Mouse (Mus musculus) embryonic facial prominence, embryonic 11.5 days (tissue): Measurements from ENCODE around the gene Hoxa5. TPM values are rescaled to one million over a fixed set of nuclear protein-coding genes. Genes with fewer than 3 reads are reported as not detected.

Experiments used
- ATAC-seq: fragments of 200-750 bp; cut with Nextera tagmentation; replicated peaks from 2 replicates; pipeline ENCODE4 v1.8.0; 2017; ENCODE audit warnings: low read depth; ENCODE audit not compliant: insufficient number of reproducible peaks, low FRiP score, low TSS enrichment
- DNase-seq: peaks from one replicate; pipeline ENCODE4 v3.0.0-alpha.2; 2015; ENCODE audit warnings: low spot score
- H3K27ac ChIP-seq: fragments of 300-500 bp; sonication (generic); replicated peaks from 2 replicates; pipeline ENCODE4 v1.5.1; 2014; ENCODE audit warnings: mild to moderate bottlenecking, low read depth, low read length, control low read depth
- H3K27me3 ChIP-seq: fragments of 300-500 bp; sonication (generic); 2 replicates; pipeline ENCODE4 v1.6.1; 2014; ENCODE audit warnings: mild to moderate bottlenecking, low read length, moderate library complexity, mixed read lengths; ENCODE audit not compliant: control insufficient read depth, insufficient read depth
- H3K36me3 ChIP-seq: fragments of 300-500 bp; sonication (generic); replicated peaks from 2 replicates; pipeline ENCODE4 v1.6.1; 2014; ENCODE audit warnings: low read depth, mild to moderate bottlenecking, low read length, moderate library complexity, mixed read lengths; ENCODE audit not compliant: control insufficient read depth, insufficient read depth
- H3K4me1 ChIP-seq: fragments of 300-500 bp; sonication (generic); 2 replicates; pipeline ENCODE4 v1.6.1; 2014; ENCODE audit warnings: low read length, mixed read lengths; ENCODE audit not compliant: control insufficient read depth, insufficient read depth
- H3K4me2 ChIP-seq: fragments of 300-500 bp; sonication (generic); 2 replicates; pipeline ENCODE4 v1.6.1; 2014; ENCODE audit warnings: low read depth, mild to moderate bottlenecking, control low read depth, low read length, moderate library complexity
- H3K4me3 ChIP-seq: fragments of 300-500 bp; sonication (generic); 2 replicates; pipeline ENCODE4 v1.5.1; 2014; ENCODE audit warnings: low read depth, low read length, control low read depth
- H3K9ac ChIP-seq: fragments of 300-500 bp; sonication (generic); replicated peaks from 2 replicates; pipeline ENCODE4 v1.6.1; 2014; ENCODE audit warnings: mild to moderate bottlenecking, control low read depth, low read length
- H3K9me3 ChIP-seq: fragments of 300-500 bp; sonication (generic); replicated peaks from 2 replicates; pipeline ENCODE4 v1.6.1; 2016; ENCODE audit warnings: mild to moderate bottlenecking, low read length, inconsistent platforms, mixed read lengths; ENCODE audit not compliant: control insufficient read depth
- WGBS: fragments of 180-500 bp; shearing (Covaris S2); extraction: QIAGEN DNeasy Blood & Tissue Kit; methylation state at CpG from one replicate; pipeline ENCODE4 v1.1.7; 2014; 5-methylcytosine and 5-hydroxymethylcytosine counted together
- polyA plus RNA-seq: library from polyadenylated mRNA; unstranded; fragments of >200 nt; fragmentation: Nextera tagmentation; extraction: Ambion mirVana; gene quantifications from 2 replicates; pipeline ENCODE4 v1.2.1, GENCODE M21; 2014

The Hoxa5 gene
- polyA plus RNA-seq, 1 experiment from 2014 or later = 0.39 TPM

DNA sequence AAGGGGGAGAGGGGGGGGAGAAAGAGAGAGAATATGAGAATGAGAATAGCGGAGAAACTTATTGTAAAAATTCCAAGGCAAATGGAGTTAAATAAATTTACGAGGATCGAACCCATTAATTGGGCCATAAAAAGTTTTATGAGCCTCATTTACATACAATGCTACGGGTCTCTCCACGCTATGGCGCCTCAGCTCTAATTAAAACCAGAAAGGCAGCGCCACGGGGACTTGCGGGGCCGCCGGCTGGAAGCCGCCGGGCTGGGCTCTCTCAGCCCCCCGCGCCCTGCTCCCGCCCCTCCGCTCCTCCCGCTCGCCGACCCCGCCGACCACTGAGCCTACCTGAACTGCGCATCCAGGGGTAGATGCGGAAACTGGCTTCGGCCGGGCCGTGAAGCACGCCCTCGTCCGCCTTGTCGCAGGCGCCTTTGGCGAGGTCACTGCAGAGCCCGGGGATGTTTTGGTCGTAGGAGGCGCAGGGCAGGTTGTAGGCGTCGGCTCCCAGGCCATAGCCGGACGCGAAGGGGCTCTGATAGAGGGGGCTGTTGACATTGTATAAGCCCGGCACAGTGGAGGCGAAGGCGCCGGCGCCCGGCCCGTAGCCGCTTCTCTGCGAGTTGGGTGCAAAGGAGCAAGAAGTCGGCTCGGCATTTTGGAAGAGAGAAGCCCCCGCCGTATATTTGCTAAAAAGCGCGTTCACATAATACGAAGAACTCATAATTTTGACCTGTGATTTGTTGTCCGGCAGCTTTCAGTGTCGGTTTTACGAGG lies 12.5 kb upstream of the Hoxa5 start:
- no peak for DNase-seq
- H3K4me2 ChIP-seq = peak overlapping the region; percentile 31
- H3K27ac ChIP-seq = no peak overlapping the region
- no peaks in the 10 kb centered on the region; the same call in 1 of the 2 replicates for H3K4me1 ChIP-seq
- no peak for ATAC-seq
- H3K4me3 ChIP-seq = peak overlapping the region; percentile 14
- no peaks in the 10 kb centered on the region for H3K9me3 ChIP-seq
- H3K36me3 ChIP-seq = no peaks in the 10 kb centered on the region
- 3% methylated on average over 60 of the region's 60 CpGs for WGBS
- H3K27me3 ChIP-seq = peaks cover 94% of the 10 kb centered on the region
- H3K9ac ChIP-seq = no peak overlapping the region

DNA sequence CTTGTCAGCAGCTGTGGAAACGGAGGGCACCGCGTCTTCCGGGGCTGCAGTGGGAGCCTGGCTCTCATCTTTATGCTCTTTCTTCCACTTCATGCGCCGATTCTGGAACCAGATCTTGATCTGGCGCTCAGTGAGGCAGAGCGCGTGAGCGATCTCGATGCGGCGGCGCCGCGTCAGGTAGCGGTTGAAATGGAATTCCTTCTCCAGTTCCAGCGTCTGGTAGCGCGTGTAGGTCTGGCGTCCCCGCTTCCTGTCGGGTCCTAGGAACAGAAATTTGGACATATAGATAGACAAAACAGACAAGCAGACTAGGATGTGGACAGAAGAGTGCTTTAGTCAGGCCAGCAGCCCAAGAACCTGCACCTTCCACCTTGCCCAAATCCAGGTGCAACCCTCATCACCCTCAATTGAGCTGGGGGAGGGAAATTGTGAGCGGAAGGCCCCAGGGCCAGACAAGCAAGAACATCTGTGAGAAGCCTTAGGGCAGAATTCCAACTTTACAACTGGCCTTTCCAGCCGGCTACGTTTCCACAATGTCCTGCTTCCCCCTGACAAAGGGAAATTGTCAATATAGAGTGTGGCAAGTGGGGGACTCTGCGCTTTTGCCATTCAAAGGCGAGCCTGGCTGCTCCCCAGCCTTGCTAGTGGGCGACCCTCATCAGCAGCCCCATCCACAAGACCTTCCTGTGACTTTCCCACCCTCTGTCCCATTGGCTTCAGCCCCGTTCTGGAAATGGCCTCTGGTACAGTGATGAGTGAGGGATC lies 11.6 kb upstream of the Hoxa5 start:
- H3K27ac ChIP-seq = no peak overlapping the region
- WGBS = 2% methylated on average over 30 of the region's 30 CpGs
- H3K36me3 ChIP-seq = no peaks in the 10 kb centered on the region
- no peaks in the 10 kb centered on the region for H3K9me3 ChIP-seq
- H3K4me2 ChIP-seq = no peak overlapping the region
- no peaks in the 10 kb centered on the region; the same call in 1 of the 2 replicates for H3K4me1 ChIP-seq
- ATAC-seq = no peak
- DNase-seq = no peak
- no peak overlapping the region for H3K9ac ChIP-seq
- H3K4me3 ChIP-seq = no peak overlapping the region
- peaks cover 96% of the 10 kb centered on the region for H3K27me3 ChIP-seq

DNA sequence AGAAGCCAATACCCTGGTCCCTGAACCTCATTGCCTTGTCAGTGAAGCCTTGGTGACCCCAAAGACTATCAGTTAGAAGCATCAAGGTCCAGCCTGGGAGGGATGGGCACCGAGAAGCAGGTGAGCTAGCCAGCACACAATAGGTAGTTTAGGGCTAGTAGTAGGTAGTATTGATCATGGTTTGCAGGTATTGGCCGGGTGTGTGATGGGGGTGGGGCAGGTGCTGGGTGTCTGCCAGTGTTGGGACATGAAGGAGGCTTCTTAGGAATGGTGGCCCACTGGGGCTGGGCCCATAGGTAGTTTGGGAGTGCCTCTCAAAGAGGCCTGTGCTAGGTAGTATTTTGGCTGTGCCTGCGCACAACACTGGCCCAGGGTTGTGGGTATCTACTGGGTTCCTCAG lies 10.7 kb upstream of the Hoxa5 start:
- H3K27me3 ChIP-seq = peaks cover 95% of the 10 kb centered on the region
- DNase-seq = no peak

DNA sequence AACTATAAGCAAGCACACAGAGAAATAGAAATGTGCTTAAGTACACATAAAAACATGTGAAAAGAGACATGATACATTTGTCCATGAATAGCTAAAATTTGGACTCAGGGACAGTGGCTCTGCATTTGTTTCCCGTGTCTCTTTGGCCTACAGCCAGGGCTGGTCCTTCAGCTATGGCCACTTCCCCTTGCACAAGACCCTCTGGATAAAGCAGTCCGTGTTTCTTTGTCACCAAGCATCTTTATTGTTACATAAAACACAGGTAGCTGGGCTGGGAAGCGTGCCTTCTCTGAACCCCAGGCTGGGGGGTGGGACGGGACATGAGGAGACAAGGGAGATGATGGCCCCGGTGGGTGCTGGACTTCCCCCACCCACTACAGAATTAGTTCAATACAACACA lies 9.9 kb upstream of the Hoxa5 start:
- DNase-seq (no peak), ATAC-seq (no peak)
- Histone ChIP-seq H3K36me3 (no peaks in the 10 kb centered on the region), H3K4me1 (no peaks in the 10 kb centered on the region; the same call in 1 of the 2 replicates), H3K4me3 (no peak overlapping the region), H3K27ac (no peak overlapping the region), H3K27me3 (peaks cover 96% of the 10 kb centered on the region), H3K4me2 (no peak overlapping the region), H3K9ac (no peak overlapping the region), H3K9me3 (no peaks in the 10 kb centered on the region)
- WGBS = 14% methylated on average over 5 of the region's 5 CpGs

More for the DNA sequence above, 10.7 kb upstream of the Hoxa5 start:
- Histone ChIP-seq H3K9me3 (no peaks in the 10 kb centered on the region), H3K36me3 (no peaks in the 10 kb centered on the region), H3K4me2 (no peak overlapping the region), H3K4me1 (no peaks in the 10 kb centered on the region; the same call in 1 of the 2 replicates), H3K9ac (no peak overlapping the region), H3K27ac (no peak overlapping the region), H3K4me3 (no peak overlapping the region)
- ATAC-seq = no peak
- 21% methylated on average over 3 of the region's 3 CpGs for WGBS

DNA sequence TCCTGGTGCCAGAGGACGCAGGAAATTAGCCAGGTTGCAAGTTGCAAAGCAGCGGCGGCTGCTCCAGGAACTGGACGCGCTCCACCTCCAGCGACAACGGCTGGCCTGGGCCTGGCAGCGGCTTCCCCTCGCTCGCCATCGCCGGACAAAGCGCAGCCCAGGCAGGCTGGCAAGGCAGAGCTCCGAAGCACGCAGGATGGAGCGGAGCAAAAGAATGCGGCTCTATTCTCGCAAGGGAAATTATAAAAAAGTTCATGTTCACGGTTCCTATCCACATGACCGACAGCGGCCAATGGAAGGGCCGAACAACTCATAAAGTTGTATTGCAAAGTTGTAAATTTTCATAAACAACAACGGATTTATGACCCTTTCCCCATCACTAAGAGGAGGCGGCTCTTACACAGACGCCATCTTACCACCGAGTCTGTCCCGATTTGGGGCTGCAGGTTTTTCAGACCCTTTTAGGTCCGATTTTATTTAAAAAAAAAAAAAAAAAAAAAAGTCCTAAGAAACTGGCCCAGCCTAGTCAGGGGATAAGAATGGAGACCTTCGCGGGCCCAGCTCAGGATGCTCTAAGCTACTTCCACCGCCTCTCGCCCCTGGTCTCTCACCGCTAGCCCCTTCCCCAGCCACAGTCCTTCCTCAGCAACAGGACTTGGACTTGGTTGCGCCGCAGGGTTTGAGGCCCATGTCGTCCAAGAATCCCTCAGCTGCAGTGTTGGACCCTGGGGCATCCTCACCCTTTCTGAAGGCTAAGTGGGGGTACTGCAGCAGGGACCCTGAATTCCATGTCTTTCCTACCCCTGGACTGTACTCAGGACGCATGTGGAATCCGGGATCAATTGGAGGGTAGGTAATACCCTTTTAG lies 9.0 kb upstream of the Hoxa5 start, which contains the start of the genes Hoxa3 and Gm28308:
TSS of gene Hoxa3 (minus strand) at position 218 of the 868 bp plus-strand sequence.
TSS of gene Gm28308 (minus strand) at position 221 of the 868 bp plus-strand sequence.
- H3K9ac ChIP-seq = no peak within 1 kb of the TSS
- ATAC-seq = no peak
- H3K36me3 ChIP-seq = no peaks in the 10 kb centered on the region
- DNase-seq = no peak
- no peak within 1 kb of the TSS for H3K4me2 ChIP-seq
- no peak within 1 kb of the TSS for H3K27ac ChIP-seq
- H3K9me3 ChIP-seq = no peaks in the 10 kb centered on the region
- 2% methylated on average over 38 of the region's 38 CpGs for WGBS
- no peaks in the 10 kb centered on the region; the same call in 1 of the 2 replicates for H3K4me1 ChIP-seq
- peaks cover 95% of the 10 kb centered on the region for H3K27me3 ChIP-seq
- no peak within 1 kb of the TSS for H3K4me3 ChIP-seq

DNA sequence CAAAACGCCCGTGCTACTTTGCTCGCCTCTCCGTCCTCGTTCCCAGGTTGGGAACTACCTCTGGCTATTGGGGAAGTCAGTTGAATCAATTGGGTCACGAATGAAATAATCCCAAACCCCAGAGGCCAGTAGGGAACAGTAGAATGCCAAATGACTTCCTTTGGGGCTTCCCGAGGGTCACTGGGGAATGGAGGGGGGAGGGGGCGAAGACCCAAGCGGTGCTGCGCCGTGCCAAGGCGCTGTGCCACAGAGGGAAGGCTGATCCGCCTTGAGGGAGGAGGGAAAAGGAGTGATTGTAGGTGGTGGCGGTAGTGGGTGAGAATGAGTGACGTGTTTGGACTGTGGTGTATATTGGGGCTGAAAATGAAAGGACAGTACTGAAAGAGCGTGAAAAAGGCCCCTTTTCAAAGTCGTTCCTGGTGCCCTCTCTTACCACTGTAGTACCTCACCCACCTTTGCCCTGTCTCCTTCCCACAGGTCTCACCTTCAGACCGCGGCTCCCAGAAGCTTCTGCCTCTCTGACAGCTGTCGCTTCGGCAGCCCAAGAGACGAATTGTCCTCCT lies 8.2 kb upstream of the Hoxa5 start:
- Histone ChIP-seq H3K9ac (no peak overlapping the region), H3K4me1 (no peaks in the 10 kb centered on the region; the same call in 1 of the 2 replicates), H3K9me3 (no peaks in the 10 kb centered on the region), H3K27me3 (peaks cover 95% of the 10 kb centered on the region), H3K4me2 (no peak overlapping the region), H3K27ac (no peak overlapping the region), H3K36me3 (no peaks in the 10 kb centered on the region), H3K4me3 (no peak overlapping the region)
- DNase-seq = no peak
- ATAC-seq = no peak
- WGBS = under 1% methylated on average over 22 of the region's 22 CpGs

DNA sequence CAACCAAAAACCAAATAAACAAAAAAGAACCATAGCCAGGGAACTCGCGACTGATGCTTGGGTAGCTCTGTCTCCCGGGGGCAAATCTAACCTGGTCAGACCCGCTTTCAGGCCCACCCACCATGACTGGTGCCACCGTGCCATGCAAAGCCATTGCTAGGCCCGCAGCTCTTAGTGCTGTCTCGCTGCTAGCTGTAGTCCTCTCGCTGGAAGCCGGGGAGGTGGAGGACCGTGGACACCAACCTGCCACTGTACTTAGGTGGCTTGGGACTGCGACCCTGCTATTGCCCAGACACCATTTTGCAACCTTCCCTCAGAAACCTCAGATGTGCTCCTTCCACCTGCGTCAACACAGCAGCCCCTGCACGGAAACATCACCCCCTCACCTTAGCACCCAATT lies 7.6 kb upstream of the Hoxa5 start:
- no peak for ATAC-seq
- Histone ChIP-seq H3K4me1 (no peaks in the 10 kb centered on the region; the same call in 1 of the 2 replicates), H3K4me3 (no peak overlapping the region)

More for the DNA sequence above, 7.6 kb upstream of the Hoxa5 start:
- H3K9ac ChIP-seq = no peak overlapping the region
- no peaks in the 10 kb centered on the region for H3K9me3 ChIP-seq
- no peak overlapping the region for H3K27ac ChIP-seq
- no peak for DNase-seq
- no peaks in the 10 kb centered on the region for H3K36me3 ChIP-seq
- peaks cover 95% of the 10 kb centered on the region for H3K27me3 ChIP-seq
- H3K4me2 ChIP-seq = no peak overlapping the region
- WGBS = 2% methylated on average over 13 of the region's 13 CpGs
